Mouse (Mus musculus): ENCODE data around the gene Dis3l2.
A peak's percentile ranks its signal among the peaks of the same experiment; 100 is the strongest.

The Dis3l2 gene

GRCm38 (mm10) chr1:86703300-86703964 is at the start of gene Dis3l2:
Dis3l2 (plus strand) TSS chr1:86703808.
- DNase-seq, result peak; percentile 87

- no peak for DNase-seq
Measured at GRCm38 (mm10) chr1:86657071-86657470, 46.5 kb upstream of the Dis3l2 start.

GRCm38 (mm10) chr1:86665091-86665490 is 38.5 kb upstream of the Dis3l2 start:
- DNase-seq, result no peak

GRCm38 (mm10) chr1:86669552-86670273 is 33.9 kb upstream of the Dis3l2 start:
- DNase-seq, result peak; percentile 65

GRCm38 (mm10) chr1:86670279-86671038 is 33.1 kb upstream of the Dis3l2 start, which contains the start of gene Nppc:
Nppc (minus strand) TSS chr1:86670571.
- DNase-seq, result peak; percentile 49

GRCm38 (mm10) chr1:86674385-86674784 is 29.2 kb upstream of the Dis3l2 start:
- no peak for DNase-seq

GRCm38 (mm10) chr1:86675126-86675525 is 28.5 kb upstream of the Dis3l2 start:
- no peak for DNase-seq

- no peak for DNase-seq
Measured at GRCm38 (mm10) chr1:86677624-86678023, 26.0 kb upstream of the Dis3l2 start.

GRCm38 (mm10) chr1:86678667-86679066 is 24.9 kb upstream of the Dis3l2 start:
- no peak for DNase-seq

- DNase-seq, result no peak
Measured at GRCm38 (mm10) chr1:86687236-86687635, 16.4 kb upstream of the Dis3l2 start.

- DNase-seq, result no peak
Measured at GRCm38 (mm10) chr1:86691027-86691426, 12.6 kb upstream of the Dis3l2 start.

GRCm38 (mm10) chr1:86696948-86697347 is 6.7 kb upstream of the Dis3l2 start:
- DNase-seq, result no peak

GRCm38 (mm10) chr1:86698721-86699120 is 4.9 kb upstream of the Dis3l2 start:
- DNase-seq, result no peak

GRCm38 (mm10) chr1:86699346-86700136 is 4.1 kb upstream of the Dis3l2 start:
- DNase-seq, result no peak

GRCm38 (mm10) chr1:86700367-86700766 is 3.2 kb upstream of the Dis3l2 start:
- no peak for DNase-seq

- no peak for DNase-seq
Measured at GRCm38 (mm10) chr1:86703965-86704326, 338 bp downstream of the Dis3l2 start.

- DNase-seq, result no peak
Measured at GRCm38 (mm10) chr1:86705461-86705860, 1.9 kb downstream of the Dis3l2 start.

- no peak for DNase-seq
Measured at GRCm38 (mm10) chr1:86709546-86709945, 5.9 kb downstream of the Dis3l2 start.

- no peak for DNase-seq
Measured at GRCm38 (mm10) chr1:86712045-86712444, 8.4 kb downstream of the Dis3l2 start.

GRCm38 (mm10) chr1:86713054-86713453 is 9.4 kb downstream of the Dis3l2 start:
- DNase-seq, result no peak

GRCm38 (mm10) chr1:86718190-86718589 is 14.6 kb downstream of the Dis3l2 start:
- no peak for DNase-seq

GRCm38 (mm10) chr1:86719391-86719790 is 15.8 kb downstream of the Dis3l2 start:
- DNase-seq, result no peak

All from cerebellum, adult 9-11 months (tissue).